Mouse (Mus musculus) MEL-GATA-1-ER (cell line): ENCODE measurements around the gene Mrgprb1.
"Not testable (repeated sequence)": the region's sequence is repeated elsewhere in the genome, so short reads cannot be mapped to it uniquely, and the experiment has no call there.

Source experiments
- DNase-seq: peaks from one replicate; pipeline ENCODE4 v3.0.0-alpha.2; 2012; ENCODE audit warnings: low read depth; ENCODE audit errors: extremely low read depth

The Mrgprb1 gene

DNA sequence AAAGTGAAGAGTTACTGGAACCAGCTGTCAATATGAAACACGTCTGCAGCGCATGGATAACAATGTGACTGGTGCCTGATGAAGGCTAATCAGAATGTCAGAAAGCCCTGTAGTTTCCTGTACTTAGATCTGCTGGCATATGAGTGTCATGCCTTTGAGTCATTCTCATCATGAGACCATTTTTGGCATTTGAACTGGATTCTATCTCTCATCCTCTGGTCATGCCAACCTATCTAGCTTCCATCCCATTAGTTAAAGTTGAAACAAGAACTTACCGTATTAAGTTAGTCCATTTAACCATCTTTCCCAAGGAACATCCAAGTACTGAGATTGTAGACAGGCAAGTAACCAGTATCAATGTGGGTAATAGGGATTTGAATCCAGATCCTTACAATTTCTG lies at the start of gene Mrgprb1:
Mrgprb1 (minus strand) TSS at position 101 of the 400 bp plus-strand sequence.
- DNase-seq, result no peak

DNA sequence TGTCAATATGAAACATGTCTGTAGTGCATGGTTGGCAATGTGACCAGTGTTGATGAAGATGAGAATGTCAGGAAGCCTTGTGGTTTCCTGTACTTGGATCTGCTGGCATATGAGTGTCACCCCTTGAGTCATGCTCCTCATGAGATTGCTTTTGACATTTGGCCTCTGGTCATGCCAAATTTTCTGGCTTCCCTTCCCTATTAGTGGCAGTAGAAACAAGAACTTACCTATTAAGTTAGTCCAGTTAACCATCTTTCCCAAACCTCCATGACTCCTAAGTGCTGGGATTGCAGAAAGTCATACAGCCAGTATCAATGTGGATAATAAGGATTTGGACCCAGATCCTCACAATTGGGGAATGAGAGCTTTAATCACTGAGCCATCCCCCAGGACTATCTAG lies 43.1 kb upstream of the Mrgprb1 start, which contains the start of gene Mrgprx2:
Mrgprx2 (minus strand) TSS at position 101 of the 400 bp plus-strand sequence.
- DNase-seq, result no peak

DNA sequence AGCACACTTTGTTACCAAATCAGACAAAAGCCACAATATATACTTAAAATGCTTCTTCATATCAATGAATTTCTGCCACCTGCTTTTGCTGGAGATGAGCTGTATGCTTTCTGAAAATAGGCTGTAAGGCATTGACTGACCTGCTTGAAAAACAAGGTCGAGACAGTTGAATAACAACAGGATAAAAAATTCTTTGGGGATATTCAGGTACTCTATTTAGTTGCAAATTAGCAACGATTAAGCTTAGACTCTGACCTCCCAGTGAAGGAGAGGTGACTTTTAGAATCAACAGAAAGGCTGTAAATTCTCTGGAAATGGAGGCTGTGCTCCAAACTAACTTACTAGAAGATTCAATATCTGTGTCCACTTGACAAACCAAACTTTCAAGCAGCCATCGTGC lies 19.6 kb downstream of the Mrgprb1 start:
- DNase-seq, result no peak

DNA sequence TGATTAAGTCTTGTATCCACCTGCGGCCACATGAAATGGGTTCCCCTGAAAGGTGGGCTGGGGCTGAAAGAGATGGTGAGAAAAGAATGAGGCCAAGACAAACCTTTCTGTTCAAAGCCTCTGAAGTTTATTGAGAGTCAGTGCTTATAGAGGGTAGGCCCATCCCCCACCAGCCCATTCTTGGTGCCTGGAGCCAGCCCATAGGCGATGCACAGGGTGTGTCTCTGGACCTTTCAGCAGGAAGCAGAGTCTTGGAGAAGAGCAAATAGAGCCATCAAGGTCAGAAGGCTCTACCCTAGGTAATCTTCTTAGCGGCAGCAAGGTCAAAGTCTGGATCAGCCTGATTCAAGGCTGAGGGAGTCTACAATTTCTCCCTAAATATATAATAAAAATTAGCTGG lies 20.2 kb downstream of the Mrgprb1 start:
- not testable (repeated sequence) for DNase-seq
